Mouse (Mus musculus): ENCODE data around the gene Trim33.

DNA sequence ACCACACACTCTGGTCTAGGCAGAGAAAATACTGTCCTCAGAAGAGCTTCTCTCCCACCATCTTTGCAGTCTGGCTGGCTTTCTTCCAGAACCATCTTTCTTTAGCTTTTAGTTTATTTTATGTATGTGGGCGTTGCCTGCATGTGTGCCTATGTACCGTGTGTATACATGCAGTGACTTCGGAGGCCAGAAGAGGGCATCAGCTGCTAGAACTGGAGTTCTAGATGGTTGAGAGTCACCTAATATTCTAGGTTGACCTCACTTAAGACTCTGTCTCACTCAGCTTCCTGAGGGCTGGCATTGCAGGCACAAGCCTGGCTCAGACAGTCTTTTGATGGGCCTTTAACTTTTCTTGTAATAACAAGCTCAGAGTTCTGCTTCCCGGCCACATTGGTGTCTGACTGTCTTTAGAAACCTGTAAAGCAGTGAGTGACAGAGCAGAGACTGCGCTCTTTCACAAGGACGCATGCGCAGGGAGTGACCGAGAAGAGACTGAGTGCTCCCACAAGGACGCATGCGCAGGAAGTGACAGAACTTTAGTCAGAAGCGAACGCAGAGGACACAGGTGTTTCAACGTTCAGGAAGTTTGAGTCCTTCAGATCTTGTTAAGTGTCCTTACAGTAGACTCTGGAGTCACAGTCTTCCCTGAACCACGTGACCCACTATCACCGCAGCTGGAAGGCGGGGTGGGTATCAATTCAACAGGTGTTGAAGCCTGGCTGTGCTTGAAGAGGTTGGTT lies 107.4 kb downstream of the Trim33 start:
- TF ChIP-seq CTCF (IDR thresholded peaks at IDR 0.05; ENCODE audit: low read depth), result peak; percentile 22; the same call in 1 of the 2 replicates
- no peak for TF ChIP-seq EP300 (IDR thresholded peaks at IDR 0.05; ENCODE audit: low read depth)

Measured in liver, postnatal 0 days (tissue).